Mouse (Mus musculus) frontal cortex, postnatal 14 days (tissue): ENCODE measurements around the gene Btnl2.

Source experiments
- DNase-seq, 2 experiments: peaks; one replicate each; pipeline ENCODE4 v3.0.0; 2022; ENCODE audit warnings: low spot score in 2 of 2

Btnl2 gene

DNA sequence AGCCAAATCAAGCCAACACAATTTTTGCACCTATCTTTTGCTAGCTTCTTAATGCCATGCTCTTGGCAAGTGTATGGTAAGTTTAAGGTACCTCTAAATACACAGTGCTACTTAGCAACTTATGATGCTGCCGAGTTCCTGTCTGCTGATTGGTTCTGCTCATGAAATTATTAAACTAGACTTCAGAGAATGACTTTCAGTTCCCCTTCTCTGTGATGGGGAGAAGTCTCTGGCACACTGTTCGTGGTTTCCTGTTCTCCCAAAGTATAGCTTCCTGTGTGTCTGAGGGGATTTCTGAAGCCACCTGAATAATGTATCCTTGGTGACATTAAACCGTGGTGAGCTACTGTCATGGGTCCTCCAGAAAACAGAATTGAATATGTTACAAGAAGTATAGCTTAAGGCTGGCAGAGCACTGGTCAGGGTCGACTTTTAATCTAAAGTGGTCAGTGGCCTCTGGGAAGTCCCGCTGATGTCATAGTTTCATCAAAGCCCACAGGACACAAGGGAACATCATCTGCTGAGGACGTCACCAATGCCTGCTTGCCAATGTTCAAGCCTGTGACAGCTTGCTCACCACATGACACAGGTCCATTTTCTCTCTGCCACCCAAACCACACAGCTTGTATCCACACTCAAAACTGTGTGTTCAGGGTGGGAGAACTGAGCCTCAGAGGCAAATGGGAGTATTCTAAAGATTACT is 6.9 kb upstream of the Btnl2 start:
- peak in 1 of 2 experiments; percentile 46 for DNase-seq

DNA sequence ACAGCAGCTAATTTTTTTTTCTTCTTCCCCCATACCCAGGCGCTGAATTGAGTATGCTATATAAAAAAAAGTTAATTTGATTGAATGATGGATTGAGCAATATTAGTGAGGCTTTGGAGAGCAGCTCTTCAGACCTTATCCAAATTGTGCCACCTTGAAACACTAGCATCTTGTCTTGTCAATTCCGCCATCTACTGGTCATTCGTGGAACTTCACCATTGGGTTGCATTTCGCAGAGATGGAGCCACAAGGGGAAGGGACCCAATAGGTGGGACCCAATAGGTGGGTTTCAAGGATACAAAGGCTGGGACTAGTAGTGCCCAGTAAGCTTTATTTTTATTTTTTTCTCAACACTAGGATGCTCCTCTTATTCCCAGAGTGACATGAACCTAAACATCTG is 5.2 kb upstream of the Btnl2 start:
- DNase-seq = peak; percentile 48 to 83

DNA sequence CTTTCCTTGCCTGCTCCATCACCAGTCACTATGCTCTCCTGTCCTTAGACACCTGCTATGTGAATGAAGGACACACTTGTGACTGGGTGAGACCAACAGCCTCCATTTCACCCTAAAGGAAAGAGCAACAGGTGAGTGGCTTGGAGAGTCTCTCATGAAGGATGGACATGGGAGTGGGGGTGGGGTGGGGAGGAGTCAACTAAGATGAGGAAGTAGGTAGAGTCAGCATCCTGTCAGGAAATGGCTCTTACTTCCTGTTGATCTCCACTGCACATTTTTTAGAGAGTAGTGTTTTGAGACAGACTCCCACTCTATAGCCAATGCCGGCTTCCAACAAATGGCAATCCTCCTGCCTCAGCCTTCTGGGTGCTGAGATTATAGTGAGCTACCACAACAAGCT is 318 bp downstream of the Btnl2 start:
- no peak for DNase-seq

- DNase-seq = no peak
These were observed 8.4 kb downstream of the Btnl2 start for GRCm38 (mm10) chr17:34362954-34363546.

DNA sequence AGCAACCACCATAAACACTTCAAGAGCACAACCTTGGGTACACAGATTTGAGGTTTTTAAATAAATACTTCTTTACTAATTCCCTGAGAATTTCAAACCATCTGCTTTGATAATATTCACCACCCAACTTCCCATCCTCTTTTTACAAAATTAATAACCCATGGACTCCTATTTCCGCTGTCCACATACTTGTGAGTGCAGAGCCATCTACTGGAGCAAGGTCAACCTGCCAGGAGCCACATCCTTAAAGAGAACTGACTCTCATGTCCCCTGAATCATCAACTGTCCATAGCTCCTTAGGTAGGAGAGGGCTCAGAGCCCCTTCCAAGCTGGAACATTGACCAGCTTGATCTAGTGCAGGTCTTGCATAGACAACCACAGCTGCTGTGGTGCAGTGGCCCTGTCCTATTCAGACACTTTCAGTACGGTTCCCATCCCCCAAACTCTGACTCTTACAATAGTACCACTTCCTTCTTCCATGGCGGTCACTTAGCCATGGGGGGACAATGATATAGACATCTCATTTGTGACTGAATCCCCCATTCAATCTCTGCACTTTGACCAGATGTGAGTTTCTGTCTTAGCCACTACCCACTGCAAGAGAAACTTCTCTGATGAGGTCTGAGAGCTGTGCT is 9.2 kb downstream of the Btnl2 start:
- DNase-seq = no peak

DNA sequence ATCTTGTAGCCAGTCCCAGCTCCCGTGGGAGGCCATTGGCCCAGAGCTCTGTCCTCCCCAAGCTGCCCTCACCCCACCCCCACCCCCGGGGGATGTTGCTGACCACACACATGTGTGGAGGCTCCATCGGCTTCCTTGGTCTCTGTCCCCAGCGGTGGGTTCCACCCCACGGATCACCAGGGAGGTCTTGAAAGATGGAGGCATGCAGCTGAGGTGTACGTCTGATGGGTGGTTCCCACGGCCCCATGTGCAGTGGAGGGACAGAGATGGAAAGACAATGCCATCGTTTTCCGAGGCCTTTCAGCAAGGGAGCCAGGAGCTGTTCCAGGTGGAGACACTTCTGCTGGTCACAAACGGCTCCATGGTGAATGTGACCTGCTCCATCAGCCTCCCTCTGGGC is 10.4 kb downstream of the Btnl2 start:
- no peak for DNase-seq

DNA sequence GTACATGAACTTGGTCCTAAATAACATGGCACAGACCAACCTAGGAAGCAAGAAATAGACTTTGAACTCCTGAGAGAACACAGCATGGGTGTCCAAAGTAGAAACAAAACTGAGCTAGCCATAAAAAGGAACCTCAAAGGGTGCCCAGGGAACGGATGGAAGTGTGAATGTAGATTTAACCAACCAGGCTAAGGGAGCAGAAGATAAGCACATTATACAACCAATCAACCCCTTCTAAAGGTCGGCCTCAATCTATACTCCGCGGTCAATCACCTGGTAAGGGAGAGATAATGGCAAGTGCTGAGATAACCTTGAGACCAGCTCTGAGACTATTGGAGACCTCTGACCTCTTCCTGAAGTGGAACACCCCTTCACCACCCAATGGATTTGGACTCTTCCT is 15.9 kb downstream of the Btnl2 start:
- DNase-seq = no peak

- no peak for DNase-seq
These were observed 18.6 kb downstream of the Btnl2 start for GRCm38 (mm10) chr17:34373055-34373709.

DNA sequence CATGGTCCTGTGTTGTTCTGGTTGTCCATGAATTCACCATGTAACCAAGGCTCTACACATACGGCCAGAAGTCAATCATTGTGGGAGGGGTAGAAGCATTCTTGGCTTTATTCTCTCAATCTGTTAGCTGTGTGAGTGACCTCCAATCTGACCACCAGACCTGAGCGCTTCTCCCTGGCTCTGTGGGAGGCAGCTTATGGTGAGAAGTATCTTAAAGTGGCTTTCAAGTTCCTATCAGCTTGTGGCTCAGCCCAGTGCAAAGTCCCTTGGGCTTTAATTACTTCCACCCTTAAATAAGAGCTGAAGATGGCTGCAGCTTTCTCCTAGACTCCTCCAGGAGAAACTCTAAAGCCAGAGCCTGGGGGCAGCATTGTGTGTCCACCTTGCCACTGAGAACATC is 22.2 kb downstream of the Btnl2 start, which contains the start of gene Btnl1:
Gene Btnl1, plus strand, starts transcription at position 286 of the 400 bp plus-strand sequence.
- no peak for DNase-seq

DNA sequence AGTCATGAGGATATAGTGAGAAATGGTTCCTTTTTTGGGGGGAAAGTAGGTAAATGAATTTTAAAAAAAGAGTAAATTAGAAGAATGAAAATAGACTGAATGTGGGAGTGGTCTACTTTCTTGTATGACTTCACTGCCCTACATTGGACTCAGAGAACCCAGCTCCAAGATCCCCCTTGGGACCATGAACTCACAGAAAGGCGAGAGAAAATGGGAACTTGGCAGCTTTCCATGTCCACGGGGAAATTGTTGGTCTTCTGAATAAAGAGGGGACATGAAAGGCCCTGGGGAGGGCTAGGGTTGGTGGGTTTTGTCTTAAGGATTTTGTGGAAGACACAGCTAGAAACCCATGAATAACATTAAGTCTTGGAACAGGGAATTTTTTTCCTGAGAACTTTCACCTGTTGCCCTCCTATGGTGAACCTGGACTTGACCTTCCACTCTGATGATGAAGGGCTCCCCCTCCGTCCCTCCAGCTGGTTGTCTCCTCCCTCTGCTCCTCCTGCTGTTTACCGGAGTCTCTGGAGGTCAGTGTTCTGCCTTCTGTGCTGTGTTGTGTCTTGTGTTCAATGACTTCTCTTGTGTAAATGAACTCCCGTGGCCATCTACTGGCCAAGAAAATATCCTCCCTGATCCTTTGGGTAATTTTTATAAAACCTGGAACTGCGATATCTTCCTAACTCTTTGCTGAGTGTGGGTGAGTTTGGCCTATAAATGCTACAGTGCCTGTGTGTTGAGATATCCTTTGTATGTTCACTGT is 23.0 kb downstream of the Btnl2 start:
- no peak for DNase-seq

DNA sequence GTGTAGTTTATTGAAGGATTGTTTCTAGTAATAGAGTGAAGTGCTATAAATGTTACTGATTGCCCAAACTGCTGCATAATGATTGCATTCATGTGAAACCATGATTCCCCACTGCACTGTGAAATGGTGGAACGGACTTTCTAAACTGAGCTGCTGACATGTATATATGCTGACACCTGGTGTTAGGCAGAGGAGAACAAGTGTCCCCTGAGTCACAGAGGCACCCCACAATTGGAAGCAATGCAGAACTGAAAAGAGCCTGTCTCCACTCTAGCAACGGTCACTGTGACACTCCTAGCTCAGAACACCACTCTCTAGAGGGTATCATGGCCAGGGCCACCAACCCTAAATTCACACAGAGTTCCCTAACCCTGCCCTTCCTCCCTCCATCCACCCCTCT is 24.1 kb downstream of the Btnl2 start:
- no peak for DNase-seq

DNA sequence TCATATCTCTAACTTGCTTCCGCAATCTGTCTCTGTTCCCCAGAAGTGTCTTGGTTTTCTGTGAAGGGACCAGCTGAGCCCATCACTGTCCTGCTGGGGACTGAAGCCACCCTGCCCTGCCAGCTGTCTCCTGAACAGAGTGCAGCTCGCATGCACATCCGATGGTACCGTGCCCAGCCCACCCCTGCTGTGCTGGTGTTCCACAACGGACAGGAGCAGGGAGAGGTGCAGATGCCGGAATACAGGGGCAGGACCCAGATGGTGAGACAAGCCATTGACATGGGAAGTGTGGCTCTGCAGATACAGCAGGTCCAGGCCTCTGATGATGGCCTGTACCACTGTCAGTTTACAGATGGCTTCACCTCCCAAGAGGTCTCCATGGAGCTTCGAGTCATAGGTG is 24.8 kb downstream of the Btnl2 start:
- no peak for DNase-seq

- DNase-seq = no peak
These were observed 27.3 kb downstream of the Btnl2 start for GRCm38 (mm10) chr17:34381876-34382275.

DNA sequence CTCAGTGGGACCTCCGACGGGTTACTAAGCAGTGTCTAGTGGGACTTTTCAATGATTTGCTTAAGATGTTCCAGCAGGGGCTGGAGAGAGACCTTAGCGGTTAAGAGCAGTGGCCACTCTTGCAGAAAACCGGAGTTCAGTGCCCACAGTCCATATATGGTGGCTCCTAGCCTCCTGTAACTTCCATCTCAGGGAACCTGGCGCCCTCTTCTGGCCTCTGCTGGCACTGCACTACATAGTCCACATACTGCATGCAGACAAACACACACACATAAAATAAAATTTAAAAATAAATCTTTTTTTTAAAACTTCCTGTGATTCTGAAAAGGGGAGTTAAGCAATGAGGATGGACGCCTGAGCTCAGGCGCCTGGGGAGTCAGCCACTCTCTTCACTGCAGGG is 28.6 kb downstream of the Btnl2 start:
- no peak for DNase-seq

- no peak for DNase-seq
These were observed 30.1 kb downstream of the Btnl2 start for GRCm38 (mm10) chr17:34384699-34385098.

DNA sequence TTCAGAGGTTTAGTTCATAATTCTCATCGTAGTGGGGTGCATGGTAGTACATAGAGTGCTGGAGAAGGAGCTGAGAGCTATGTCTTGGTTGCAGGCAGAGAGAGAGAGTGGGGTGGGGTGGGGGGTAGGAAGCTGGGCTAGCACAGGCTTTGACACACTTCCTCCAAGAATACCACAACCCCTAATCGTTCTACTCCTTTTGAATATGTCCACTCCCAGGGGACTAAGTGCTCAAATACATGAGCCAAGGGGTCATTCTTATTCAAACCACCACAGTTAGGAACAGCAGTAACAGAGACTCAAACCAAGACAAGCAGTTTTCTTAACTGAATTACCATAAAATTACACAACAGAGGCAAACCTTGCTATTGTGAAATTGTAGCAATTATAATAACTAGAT is 32.0 kb downstream of the Btnl2 start:
- no peak for DNase-seq

GRCm38 (mm10) chr17:34388513-34388912 is 33.9 kb downstream of the Btnl2 start:
- no peak for DNase-seq

- no peak for DNase-seq
These were observed 36.9 kb downstream of the Btnl2 start for GRCm38 (mm10) chr17:34391507-34391906.

- DNase-seq = no peak
These were observed 37.7 kb downstream of the Btnl2 start for GRCm38 (mm10) chr17:34392321-34392720.

DNA sequence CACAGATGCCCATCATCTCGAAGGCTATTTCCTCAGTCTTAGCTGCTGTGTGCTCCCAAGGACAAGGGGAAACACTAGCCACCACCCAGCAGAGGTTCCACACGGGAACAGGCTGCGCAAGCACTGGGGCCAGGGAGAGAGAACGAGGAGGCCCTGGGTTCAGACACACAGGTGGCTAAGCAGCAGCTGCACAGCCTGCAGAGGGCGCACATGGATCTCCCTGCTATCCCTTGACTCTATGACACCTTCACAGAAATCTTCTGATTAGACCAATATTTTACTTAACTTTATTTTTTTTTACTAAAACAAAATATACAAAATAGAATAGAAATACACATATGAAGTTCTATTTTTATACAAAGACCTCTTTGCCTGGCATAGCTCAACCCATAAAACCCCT is 42.7 kb downstream of the Btnl2 start:
- no peak for DNase-seq

- DNase-seq = no peak
These were observed 43.6 kb downstream of the Btnl2 start for GRCm38 (mm10) chr17:34398058-34398710.
